In the genomic region with DNA sequence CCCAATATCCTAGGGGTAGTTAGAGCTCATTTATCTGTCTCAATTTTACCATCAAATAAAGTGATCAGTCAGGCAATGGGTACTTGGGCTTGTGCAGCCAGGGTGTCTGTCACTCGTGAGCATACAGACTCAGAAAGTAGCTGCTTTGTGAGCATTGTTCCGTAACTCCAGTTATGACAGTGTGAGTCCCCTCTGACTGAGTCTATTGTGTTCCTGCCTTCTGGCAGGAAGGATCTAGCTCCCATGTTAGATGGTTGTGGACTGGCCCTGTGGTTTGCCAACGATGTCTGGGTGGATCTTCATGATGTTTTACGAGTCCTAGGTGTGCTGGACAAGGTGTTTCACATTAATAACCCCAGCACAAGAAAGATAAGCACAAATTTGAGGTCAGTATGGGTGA, we compare ENCODE assay signal across 10 mouse cellular contexts. TPM values are rescaled to one million over a fixed set of nuclear protein-coding genes. Genes with fewer than 3 reads are reported as not detected.
DNase-seq lines count a peak whose midpoint lies in the region; ATAC-seq and TF ChIP-seq lines count a peak whose summit lies in the region.
"Had no signal": no experiment of that assay in that cellular context is flagged by ENCODE, and none has a peak within 500 bp of the region (broad histone marks: within the 10 kb centered on the region; RNA-seq: fewer than 3 reads in every experiment).

No protein-coding gene starts in this region.

- no peaks in the 10 kb centered on the region for H3K9me3 ChIP-seq in heart, embryonic 11.5 days (replicated peaks; ENCODE audit: control insufficient read depth, low read length)
- no peaks in the 10 kb centered on the region for H3K9me3 ChIP-seq in lung, embryonic 14.5 days (ENCODE audit: low read depth, low read length)
- no peaks in the 10 kb centered on the region for H3K9me3 ChIP-seq in embryonic facial prominence, embryonic 10.5 days
- H3K9me3 ChIP-seq: embryonic facial prominence, embryonic 15.5 days; hindbrain, embryonic 15.5 days had no signal

- no peak for ATAC-seq in heart, embryonic 11.5 days (replicated peaks; ENCODE audit: insufficient number of reproducible peaks, low FRiP score, low TSS enrichment)
- ATAC-seq in lung, embryonic 14.5 days (ENCODE audit: insufficient read depth) = no peak

- peak overlapping the region; percentile 9; the same call in 1 of the 2 replicates for H3K4me2 ChIP-seq in heart, embryonic 11.5 days
- peak overlapping the region; percentile 38; the same call in 1 of the 2 replicates for H3K4me2 ChIP-seq in lung, embryonic 14.5 days

- 49% methylated on average over 4 of the region's 4 CpGs for WGBS in heart, embryonic 11.5 days (ENCODE audit: insufficient replicate concordance)
- WGBS in lung, embryonic 14.5 days = 47% methylated on average over 4 of the region's 4 CpGs
- WGBS in embryonic facial prominence, embryonic 10.5 days = 33% methylated on average over 4 of the region's 4 CpGs

- no peak overlapping the region for H3K27ac ChIP-seq in heart, embryonic 11.5 days (ENCODE audit: low read depth, low read length)
- H3K27ac ChIP-seq in lung, embryonic 14.5 days (ENCODE audit: low read depth) = no peak overlapping the region
- H3K27ac ChIP-seq in embryonic facial prominence, embryonic 10.5 days (replicated peaks) = no peak overlapping the region
- H3K27ac ChIP-seq: embryonic facial prominence, embryonic 15.5 days; hindbrain, embryonic 15.5 days had no signal

- H3K36me3 ChIP-seq in heart, embryonic 11.5 days (ENCODE audit: control insufficient read depth, insufficient read depth, low read length) = no peaks in the 10 kb centered on the region
- H3K36me3 ChIP-seq in lung, embryonic 14.5 days (ENCODE audit: insufficient read depth) = no peaks in the 10 kb centered on the region
- no peaks in the 10 kb centered on the region for H3K36me3 ChIP-seq in embryonic facial prominence, embryonic 10.5 days (replicated peaks)
- H3K36me3 ChIP-seq: embryonic facial prominence, embryonic 15.5 days; hindbrain, embryonic 15.5 days had no signal

- H3K4me3 ChIP-seq in heart, embryonic 11.5 days (ENCODE audit: low read depth, low read length) = no peak overlapping the region
- H3K4me3 ChIP-seq in lung, embryonic 14.5 days (ENCODE audit: low read depth, low read length) = no peak overlapping the region
- H3K4me3 ChIP-seq in embryonic facial prominence, embryonic 10.5 days = peak overlapping the region; percentile 24; the same call in 1 of the 2 replicates
- H3K4me3 ChIP-seq: embryonic facial prominence, embryonic 15.5 days had no signal

- no peak overlapping the region for H3K9ac ChIP-seq in heart, embryonic 11.5 days (ENCODE audit: low read depth, low read length)
- H3K9ac ChIP-seq in lung, embryonic 14.5 days = no peak overlapping the region
- H3K9ac ChIP-seq: embryonic facial prominence, embryonic 15.5 days; hindbrain, embryonic 15.5 days had no signal

- no peak for DNase-seq in heart, adult 8-10 months (ENCODE audit: low spot score)
- DNase-seq in lung, embryonic 14.5 days = no peak
- DNase-seq in lung, postnatal 25 days (ENCODE audit: low spot score) = no peak
- no peak for DNase-seq in embryonic facial prominence, embryonic 10.5 days (ENCODE audit: low spot score)
- peak; percentile 13 for DNase-seq in naive thymus-derived CD4-positive, alpha-beta T cell, adult 2 months (ENCODE audit: low read depth)
- DNase-seq in T-cell, adult 2 months (ENCODE audit: low spot score) = no peak

- peaks cover 2% of the 10 kb centered on the region; the same call in 1 of the 2 replicates for H3K4me1 ChIP-seq in heart, embryonic 11.5 days (ENCODE audit: control insufficient read depth, insufficient read depth, low read length)
- H3K4me1 ChIP-seq in lung, embryonic 14.5 days (ENCODE audit: insufficient read depth) = peaks cover 7% of the 10 kb centered on the region; the same call in 1 of the 2 replicates
- H3K4me1 ChIP-seq in embryonic facial prominence, embryonic 10.5 days = peaks cover 39% of the 10 kb centered on the region

- H3K27me3 ChIP-seq in heart, embryonic 11.5 days (ENCODE audit: control insufficient read depth, insufficient read depth, low read length) = no peaks in the 10 kb centered on the region
- H3K27me3 ChIP-seq in lung, embryonic 14.5 days (ENCODE audit: insufficient read depth, low read length) = peaks cover 14% of the 10 kb centered on the region
- peaks cover 41% of the 10 kb centered on the region for H3K27me3 ChIP-seq in embryonic facial prominence, embryonic 10.5 days (replicated peaks; ENCODE audit: low read depth, poor library complexity, severe bottlenecking)

- TF ChIP-seq CTCF in lung, embryonic 14.5 days (IDR thresholded peaks at IDR 0.05; ENCODE audit: low read depth) = no peak

RNA-seq across cellular contexts. Expression of a gene that starts 21.2 kb away (rescaled TPM):
- polyA plus RNA-seq in heart, embryonic 11.5 days (2014; fragmentation: Nextera tagmentation; extraction: Ambion mirVana) = 15.1 and 17.4 TPM in 2 replicates
- 1 to 10 TPM; 4.9 to 6.5 (median 5.8) TPM for total RNA-seq in heart, adult 8-10 months (2022)
- polyA plus RNA-seq in lung, embryonic 14.5 days (2014; fragmentation: Nextera tagmentation; extraction: Ambion mirVana) = 21.8 and 24.7 TPM in 2 replicates
- polyA plus RNA-seq in embryonic facial prominence, embryonic 10.5 days (2016; fragmentation: Nextera tagmentation; extraction: Ambion mirVana) = 27.2 and 31.0 TPM in 2 replicates

RNA-seq across cellular contexts. Expression of a gene that starts 56.5 kb away (rescaled TPM):
- polyA plus RNA-seq in heart, embryonic 11.5 days (2014; fragmentation: Nextera tagmentation; extraction: Ambion mirVana) = 8.9 and 9.0 TPM in 2 replicates
- total RNA-seq in heart, adult 8-10 months (2022) = 1 to 10 TPM; 1.9 to 5.9 (median 4.4) TPM
- polyA plus RNA-seq in lung, embryonic 14.5 days (2014; fragmentation: Nextera tagmentation; extraction: Ambion mirVana) = 12.3 and 15.6 TPM in 2 replicates
- 22.4 and 24.4 TPM in 2 replicates for polyA plus RNA-seq in embryonic facial prominence, embryonic 10.5 days (2016; fragmentation: Nextera tagmentation; extraction: Ambion mirVana)

RNA-seq across cellular contexts. Expression of a gene that starts 57.8 kb away (rescaled TPM):
- not detected in 2 replicates for polyA plus RNA-seq in heart, embryonic 11.5 days (2014; fragmentation: Nextera tagmentation; extraction: Ambion mirVana)
- total RNA-seq in heart, adult 8-10 months (2022) = not detected
- polyA plus RNA-seq in lung, embryonic 14.5 days (2014; fragmentation: Nextera tagmentation; extraction: Ambion mirVana) = 0.53 and 0.74 TPM in 2 replicates
- polyA plus RNA-seq in embryonic facial prominence, embryonic 10.5 days (2016; fragmentation: Nextera tagmentation; extraction: Ambion mirVana) = 0.71 and 1.0 TPM in 2 replicates
- total RNA-seq: layer of hippocampus, postnatal 25 days had no signal
